Mouse (Mus musculus): ENCODE results near the gene Pck2. TPM values are rescaled to one million over a fixed set of nuclear protein-coding genes. Genes with fewer than 3 reads are reported as not detected.

The Pck2 gene
- 14.1 TPM for polyA plus RNA-seq (2017; shearing (Covaris generic))

GRCm38 (mm10) chr14:55540067-55540786, at the start of gene Pck2:
Gene Pck2, plus strand, starts transcription at chr14:55540266.

GRCm38 (mm10) chr14:55490361-55491201, 49.5 kb upstream of the Pck2 start, which contains the start of gene Carmil3:
Gene Carmil3, plus strand, starts transcription at chr14:55490651.

GRCm38 (mm10) chr14:55510125-55510731, 29.8 kb upstream of the Pck2 start, which contains the start of gene Cpne6:
Gene Cpne6, plus strand, starts transcription at chr14:55510445.

GRCm38 (mm10) chr14:55524785-55525184, 15.3 kb upstream of the Pck2 start, which contains the start of gene Nrl:
Gene Nrl, minus strand, starts transcription at chr14:55524981.

GRCm38 (mm10) chr14:55559799-55560201, 19.7 kb downstream of the Pck2 start, which contains the start of gene Dcaf11:
Gene Dcaf11, plus strand, starts transcription at chr14:55560006.

GRCm38 (mm10) chr14:55560202-55561073, 20.4 kb downstream of the Pck2 start, which contains the start of gene A730061H03Rik:
Gene A730061H03Rik, minus strand, starts transcription at chr14:55560406.

GRCm38 (mm10) chr14:55575302-55575701, 35.2 kb downstream of the Pck2 start, which contains the start of gene Fitm1:
Gene Fitm1, plus strand, starts transcription at chr14:55575617.

GRCm38 (mm10) chr14:55577871-55578667, 38.0 kb downstream of the Pck2 start, which contains the start of gene Psme1:
Gene Psme1, plus strand, starts transcription at chr14:55578123.

GRCm38 (mm10) chr14:55584702-55585565, 44.9 kb downstream of the Pck2 start, which contains the start of gene Emc9:
Gene Emc9, minus strand, starts transcription at chr14:55585302.

GRCm38 (mm10) chr14:55590748-55591330, 50.8 kb downstream of the Pck2 start, which contains the start of gene Psme2:
Gene Psme2, minus strand, starts transcription at chr14:55591113.

GRCm38 (mm10) chr14:55591331-55591891, 51.3 kb downstream of the Pck2 start, which contains the start of gene Rnf31:
Gene Rnf31, plus strand, starts transcription at chr14:55591708.

Other genes with a start within 250 kb of the Pck2 start
- 25.1 TPM for gene Dhrs4, start 61.5 kb upstream of the Pck2 start, polyA plus RNA-seq (2017; shearing (Covaris generic))
- not detected for gene Carmil3, start 49.6 kb upstream of the Pck2 start, polyA plus RNA-seq (2017; shearing (Covaris generic))
- not detected for gene Cpne6, start 29.8 kb upstream of the Pck2 start, polyA plus RNA-seq (2017; shearing (Covaris generic))
- not detected for gene Nrl, start 15.3 kb upstream of the Pck2 start, polyA plus RNA-seq (2017; shearing (Covaris generic))
- gene Dcaf11, start 19.7 kb downstream of the Pck2 start, polyA plus RNA-seq (2017; shearing (Covaris generic)) = 104 TPM
- gene A730061H03Rik, start 20.1 kb downstream of the Pck2 start, polyA plus RNA-seq (2017; shearing (Covaris generic)) = 4.2 TPM
- gene Fitm1, start 35.4 kb downstream of the Pck2 start, polyA plus RNA-seq (2017; shearing (Covaris generic)) = not detected
- 723 TPM for gene Psme1, start 37.9 kb downstream of the Pck2 start, polyA plus RNA-seq (2017; shearing (Covaris generic))
- gene Emc9, start 45.0 kb downstream of the Pck2 start, polyA plus RNA-seq (2017; shearing (Covaris generic)) = 16.6 TPM
- 460 TPM for gene Psme2, start 50.8 kb downstream of the Pck2 start, polyA plus RNA-seq (2017; shearing (Covaris generic))
- 41.5 TPM for gene Rnf31, start 51.4 kb downstream of the Pck2 start, polyA plus RNA-seq (2017; shearing (Covaris generic))
- 60.1 TPM for gene Irf9, start 63.3 kb downstream of the Pck2 start, polyA plus RNA-seq (2017; shearing (Covaris generic))
- gene Rec8, start 77.8 kb downstream of the Pck2 start, polyA plus RNA-seq (2017; shearing (Covaris generic)) = 0.65 TPM
- gene Ipo4, start 95.7 kb downstream of the Pck2 start, polyA plus RNA-seq (2017; shearing (Covaris generic)) = 64.4 TPM
- gene Gm49378, start 97.6 kb downstream of the Pck2 start, polyA plus RNA-seq (2017; shearing (Covaris generic)) = not detected
- gene Tm9sf1, start 103.5 kb downstream of the Pck2 start, polyA plus RNA-seq (2017; shearing (Covaris generic)) = 65.5 TPM
- 0.59 TPM for gene Tssk4, start 109.9 kb downstream of the Pck2 start, polyA plus RNA-seq (2017; shearing (Covaris generic))
- 52.4 TPM for gene Mdp1, start 120.2 kb downstream of the Pck2 start, polyA plus RNA-seq (2017; shearing (Covaris generic))
- 32.1 TPM for gene Gmpr2, start 131.7 kb downstream of the Pck2 start, polyA plus RNA-seq (2017; shearing (Covaris generic))
- gene Nedd8, start 131.9 kb downstream of the Pck2 start, polyA plus RNA-seq (2017; shearing (Covaris generic)) = 214 TPM
- 351 TPM for gene Tinf2, start 141.6 kb downstream of the Pck2 start, polyA plus RNA-seq (2017; shearing (Covaris generic))
- gene Tgm1, start 173.7 kb downstream of the Pck2 start, polyA plus RNA-seq (2017; shearing (Covaris generic)) = not detected
- 89.4 TPM for gene Rabggta, start 182.0 kb downstream of the Pck2 start, polyA plus RNA-seq (2017; shearing (Covaris generic))
- gene Dhrs1, start 205.4 kb downstream of the Pck2 start, polyA plus RNA-seq (2017; shearing (Covaris generic)) = 22.6 TPM
- gene Nop9, start 205.4 kb downstream of the Pck2 start, polyA plus RNA-seq (2017; shearing (Covaris generic)) = 51.0 TPM
- not detected for gene Cideb, start 218.2 kb downstream of the Pck2 start, polyA plus RNA-seq (2017; shearing (Covaris generic))
- gene Ltb4r2, start 221.2 kb downstream of the Pck2 start, polyA plus RNA-seq (2017; shearing (Covaris generic)) = 0.14 TPM
- 0.27 TPM for gene Ltb4r1, start 225.7 kb downstream of the Pck2 start, polyA plus RNA-seq (2017; shearing (Covaris generic))
- not detected for gene Adcy4, start 243.8 kb downstream of the Pck2 start, polyA plus RNA-seq (2017; shearing (Covaris generic))
- 60.3 TPM for gene Ripk3, start 248.6 kb downstream of the Pck2 start, polyA plus RNA-seq (2017; shearing (Covaris generic))